Mouse (Mus musculus) retina, embryonic 14.5 days (tissue): ENCODE measurements around the gene Tmem72.

Experiments
- DNase-seq: peaks from one replicate; pipeline ENCODE4 v3.0.0-alpha.2; 2015; ENCODE audit warnings: low spot score

Tmem72 gene

GRCm38 (mm10) chr6:116679563-116680288 is 37.0 kb downstream of the Tmem72 start:
- no peak for DNase-seq

GRCm38 (mm10) chr6:116677321-116677720 is 39.4 kb downstream of the Tmem72 start:
- DNase-seq, result no peak

- DNase-seq, result no peak
These were observed 40.3 kb downstream of the Tmem72 start for GRCm38 (mm10) chr6:116676355-116676913.

- no peak for DNase-seq
These were observed 42.3 kb downstream of the Tmem72 start for GRCm38 (mm10) chr6:116674283-116674886.

GRCm38 (mm10) chr6:116673471-116674282 is 43.0 kb downstream of the Tmem72 start, which contains the start of gene Rassf4:
TSS of gene Rassf4 (minus strand) at chr6:116673952.
- DNase-seq, result peak; percentile 93

GRCm38 (mm10) chr6:116672349-116672748 is 44.4 kb downstream of the Tmem72 start:
- peak; percentile 39 for DNase-seq

- peak; percentile 34 for DNase-seq
These were observed 44.9 kb downstream of the Tmem72 start for GRCm38 (mm10) chr6:116671768-116672167.

- peak; percentile 78 for DNase-seq
These were observed 45.7 kb downstream of the Tmem72 start for GRCm38 (mm10) chr6:116671031-116671430.

- DNase-seq, result peak; percentile 75
These were observed 46.6 kb downstream of the Tmem72 start for GRCm38 (mm10) chr6:116670144-116670543.

- peak; percentile 42 for DNase-seq
These were observed 47.8 kb downstream of the Tmem72 start for GRCm38 (mm10) chr6:116668682-116669470.

- DNase-seq, result peak; percentile 43
These were observed 49.3 kb downstream of the Tmem72 start for GRCm38 (mm10) chr6:116667382-116667781.

GRCm38 (mm10) chr6:116666892-116667291 is 49.8 kb downstream of the Tmem72 start:
- peak; percentile 50 for DNase-seq

- peak; percentile 55 for DNase-seq
These were observed 50.5 kb downstream of the Tmem72 start for GRCm38 (mm10) chr6:116666085-116666750.

GRCm38 (mm10) chr6:116664830-116665229 is 51.9 kb downstream of the Tmem72 start:
- no peak for DNase-seq

- no peak for DNase-seq
These were observed 52.7 kb downstream of the Tmem72 start for GRCm38 (mm10) chr6:116664031-116664430.

GRCm38 (mm10) chr6:116663364-116663763 is 53.3 kb downstream of the Tmem72 start:
- no peak for DNase-seq

GRCm38 (mm10) chr6:116653684-116654454 is 62.8 kb downstream of the Tmem72 start:
- DNase-seq, result peak; percentile 92

GRCm38 (mm10) chr6:116653191-116653590 is 63.5 kb downstream of the Tmem72 start:
- no peak for DNase-seq

- DNase-seq, result no peak
These were observed 65.1 kb downstream of the Tmem72 start for GRCm38 (mm10) chr6:116651437-116652118.

- DNase-seq, result no peak
These were observed 66.3 kb downstream of the Tmem72 start, which contains the start of gene Depp1 for GRCm38 (mm10) chr6:116650406-116650805. TSS of gene Depp1 (plus strand) at chr6:116650609.
